Mouse (Mus musculus) hindbrain, embryonic 13.5 days (tissue): ENCODE data around the gene Specc1. TPM values are rescaled to one million over a fixed set of nuclear protein-coding genes. Genes with fewer than 3 reads are reported as not detected.

Source experiments
- ATAC-seq: fragments of 200-750 bp; cut with Nextera tagmentation; 2 replicates; pipeline ENCODE4 v1.8.0; 2017; ENCODE audit warnings: moderate TSS enrichment; ENCODE audit not compliant: low FRiP score
- H3K27ac ChIP-seq: fragments of 300-500 bp; sonication (generic); 2 replicates; pipeline ENCODE4 v1.5.1; 2015; ENCODE audit warnings: inconsistent platforms, mild to moderate bottlenecking, moderate library complexity
- H3K27me3 ChIP-seq: fragments of 300-500 bp; sonication (generic); 2 replicates; pipeline ENCODE4 v1.6.1; 2015; ENCODE audit warnings: mild to moderate bottlenecking, inconsistent platforms
- H3K36me3 ChIP-seq: fragments of 300-500 bp; sonication (generic); 2 replicates; pipeline ENCODE4 v1.6.1; 2015; ENCODE audit warnings: mild to moderate bottlenecking, inconsistent platforms
- H3K4me1 ChIP-seq: fragments of 300-500 bp; sonication (generic); replicated peaks from 2 replicates; pipeline ENCODE4 v1.6.1; 2015; ENCODE audit warnings: inconsistent platforms
- H3K4me2 ChIP-seq: fragments of 300-500 bp; sonication (generic); 2 replicates; pipeline ENCODE4 v1.6.1; 2015; ENCODE audit warnings: inconsistent platforms, mild to moderate bottlenecking, moderate library complexity
- H3K4me3 ChIP-seq: fragments of 300-500 bp; sonication (generic); 2 replicates; pipeline ENCODE4 v1.5.1; 2015; ENCODE audit warnings: mild to moderate bottlenecking, inconsistent platforms
- H3K9ac ChIP-seq: fragments of 300-500 bp; sonication (generic); 2 replicates; pipeline ENCODE4 v1.6.1; 2015; ENCODE audit warnings: mild to moderate bottlenecking, inconsistent platforms
- H3K9me3 ChIP-seq: fragments of 300-500 bp; sonication (generic); 2 replicates; pipeline ENCODE4 v1.6.1; 2016; ENCODE audit warnings: inconsistent platforms
- WGBS: fragments of 180-500 bp; shearing (Covaris S2); methylation state at CpG from one replicate; pipeline ENCODE4 v1.1.7; 2015; 5-methylcytosine and 5-hydroxymethylcytosine counted together
- polyA plus RNA-seq: library from polyadenylated mRNA; unstranded; fragments of >200 nt; fragmentation: Nextera tagmentation; extraction: Ambion mirVana; gene quantifications from 2 replicates; pipeline ENCODE4 v1.2.1, GENCODE M21; 2015

The Specc1 gene
- polyA plus RNA-seq, 1 experiment from 2014 or later: 14.9 TPM

DNA sequence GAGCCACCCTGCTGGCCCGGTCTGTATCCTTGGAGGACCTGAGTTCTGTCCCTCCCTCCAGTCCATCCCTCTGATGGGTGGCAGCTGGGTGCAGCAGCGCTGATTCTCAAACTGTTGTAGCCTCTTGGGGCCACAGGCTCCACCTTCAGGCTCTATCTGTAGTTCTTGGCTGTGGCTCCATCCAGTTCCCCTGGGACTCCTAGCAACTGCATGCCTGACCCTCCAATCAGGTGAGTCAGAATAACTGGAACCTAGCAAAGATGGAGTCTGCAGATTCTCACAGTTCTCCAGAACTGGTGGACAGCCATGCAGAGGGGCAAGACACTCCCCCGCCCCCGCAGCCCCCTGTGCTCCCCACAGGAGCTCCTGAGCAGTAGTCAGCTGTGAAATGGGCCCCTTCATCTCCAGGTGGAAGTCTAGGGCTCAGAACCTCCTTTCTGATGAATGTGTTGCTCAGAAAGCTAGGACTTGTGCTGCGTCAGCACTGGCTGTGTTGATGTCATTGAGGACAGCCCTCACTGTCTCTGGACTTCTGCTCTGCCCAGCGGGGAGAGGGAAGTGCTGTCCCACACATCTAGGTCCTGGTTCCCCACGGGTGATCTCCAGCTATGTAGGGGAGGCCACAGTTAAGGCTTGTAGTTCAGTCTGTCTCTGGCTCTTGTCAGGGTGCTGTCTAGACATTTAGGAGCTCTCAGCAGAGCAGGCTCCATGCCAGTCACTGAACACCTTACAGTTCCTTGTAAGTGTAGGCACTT, 264.4 kb downstream of the Specc1 start:
- Histone ChIP-seq H3K27me3 (no peaks in the 10 kb centered on the region), H3K36me3 (peaks cover 15% of the 10 kb centered on the region; the same call in 1 of the 2 replicates), H3K4me2 (no peak overlapping the region), H3K27ac (no peak overlapping the region), H3K4me3 (no peak overlapping the region), H3K4me1 (no peaks in the 10 kb centered on the region), H3K9me3 (no peaks in the 10 kb centered on the region), H3K9ac (no peak overlapping the region)
- 84% methylated on average over 7 of the region's 7 CpGs for WGBS
- no peak for ATAC-seq

GRCm38 (mm10) chr11:62223416-62223815, 266.9 kb downstream of the Specc1 start:
- H3K27me3 ChIP-seq: no peaks in the 10 kb centered on the region
- H3K9ac ChIP-seq: no peak overlapping the region
- H3K27ac ChIP-seq: no peak overlapping the region
- H3K4me2 ChIP-seq: no peak overlapping the region
- H3K9me3 ChIP-seq: no peaks in the 10 kb centered on the region
- no peak for ATAC-seq
- 91% methylated on average over 5 of the region's 5 CpGs for WGBS
- H3K36me3 ChIP-seq: peaks cover 15% of the 10 kb centered on the region; the same call in 1 of the 2 replicates
- H3K4me1 ChIP-seq: no peaks in the 10 kb centered on the region
- no peak overlapping the region for H3K4me3 ChIP-seq

DNA sequence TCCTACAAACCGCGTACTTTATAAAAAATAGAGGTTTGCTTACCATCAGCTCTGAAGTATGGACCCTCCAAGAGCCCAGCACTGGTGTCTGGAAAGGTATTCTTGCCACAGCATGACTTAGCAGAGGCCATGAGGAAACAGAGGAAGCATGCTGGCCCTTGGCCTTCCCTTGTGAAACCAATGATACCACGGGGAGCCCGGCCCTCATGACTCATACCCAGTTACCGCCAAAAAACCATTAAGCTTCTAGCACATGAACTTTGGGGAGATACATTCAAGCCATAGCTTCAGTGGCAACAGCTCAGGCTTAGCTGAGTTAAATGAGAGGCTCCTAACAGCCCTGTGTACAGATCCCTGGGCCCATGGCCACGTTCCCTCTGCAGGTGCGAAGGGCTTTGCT, 267.4 kb downstream of the Specc1 start:
- Histone ChIP-seq H3K27ac (no peak overlapping the region), H3K4me3 (no peak overlapping the region), H3K9ac (no peak overlapping the region), H3K9me3 (no peaks in the 10 kb centered on the region), H3K4me1 (no peaks in the 10 kb centered on the region), H3K4me2 (no peak overlapping the region), H3K36me3 (peaks cover 15% of the 10 kb centered on the region; the same call in 1 of the 2 replicates), H3K27me3 (no peaks in the 10 kb centered on the region)
- ATAC-seq: no peak
- 98% methylated on average over 7 of the region's 7 CpGs for WGBS

- no peak for ATAC-seq
- WGBS: 69% methylated on average over 4 of the region's 4 CpGs
- Histone ChIP-seq H3K9me3 (no peaks in the 10 kb centered on the region), H3K9ac (no peak overlapping the region), H3K27ac (no peak overlapping the region), H3K4me3 (no peak overlapping the region), H3K36me3 (peaks cover 9% of the 10 kb centered on the region; the same call in 1 of the 2 replicates), H3K27me3 (no peaks in the 10 kb centered on the region), H3K4me2 (no peak overlapping the region), H3K4me1 (no peaks in the 10 kb centered on the region)
These were observed 268.2 kb downstream of the Specc1 start for GRCm38 (mm10) chr11:62224797-62225196.

DNA sequence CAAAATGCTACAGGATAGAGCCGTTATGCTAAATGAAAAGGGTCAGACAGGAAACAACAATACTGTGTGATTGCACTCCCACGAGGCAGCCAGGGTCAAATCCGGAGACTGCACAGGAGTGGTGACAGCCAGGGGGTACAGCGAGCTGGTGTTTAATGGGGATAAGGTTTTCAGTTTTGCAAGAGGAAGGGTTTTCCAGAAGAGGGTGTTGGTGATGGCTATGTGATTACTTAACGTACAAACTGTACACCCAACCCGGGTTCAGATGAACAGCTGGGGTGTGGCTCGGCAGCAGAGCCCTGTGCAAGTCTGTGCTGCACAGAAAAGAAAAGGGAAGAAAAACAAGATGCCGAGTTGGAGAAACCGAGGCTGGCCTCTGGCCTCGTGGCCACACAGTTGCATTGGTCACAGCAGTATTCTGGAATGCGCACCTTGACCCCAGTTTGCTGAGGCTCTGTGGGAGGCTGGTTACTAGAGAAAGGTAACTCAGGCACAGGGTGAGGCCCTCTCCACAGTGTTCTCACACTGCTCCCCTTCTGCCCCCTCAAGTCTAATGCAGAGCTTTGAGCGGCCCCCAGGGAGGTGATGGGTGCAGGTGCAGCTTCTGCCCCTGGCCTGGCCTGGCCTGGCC, 284.2 kb downstream of the Specc1 start:
- H3K4me2 ChIP-seq: no peak overlapping the region
- no peaks in the 10 kb centered on the region for H3K4me1 ChIP-seq
- 77% methylated on average over 12 of the region's 12 CpGs for WGBS
- H3K9me3 ChIP-seq: no peaks in the 10 kb centered on the region
- H3K27ac ChIP-seq: no peak overlapping the region
- no peaks in the 10 kb centered on the region for H3K36me3 ChIP-seq
- no peaks in the 10 kb centered on the region for H3K27me3 ChIP-seq
- H3K9ac ChIP-seq: no peak overlapping the region
- H3K4me3 ChIP-seq: no peak overlapping the region
- no peak for ATAC-seq

DNA sequence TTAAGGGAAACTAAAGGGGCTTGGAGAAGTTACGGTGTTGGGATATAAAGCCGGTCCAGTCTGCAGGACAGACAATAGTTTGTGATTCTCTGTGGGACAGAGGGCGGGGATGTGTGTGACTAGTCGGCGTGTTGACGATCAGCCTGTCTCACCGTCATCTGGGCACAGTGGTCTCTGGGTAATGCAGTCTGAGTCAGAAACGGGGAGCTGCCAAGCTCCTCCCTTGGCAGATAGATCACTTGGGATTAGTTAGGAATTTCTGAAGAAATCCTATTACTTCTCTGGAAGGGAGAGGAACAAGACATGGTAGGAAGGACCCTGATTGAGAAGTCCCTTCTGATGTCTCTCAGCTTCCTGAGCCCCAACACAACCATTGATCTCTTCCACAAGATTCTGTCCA, 287.3 kb downstream of the Specc1 start:
- no peaks in the 10 kb centered on the region for H3K9me3 ChIP-seq
- H3K4me2 ChIP-seq: no peak overlapping the region
- H3K27ac ChIP-seq: no peak overlapping the region
- H3K36me3 ChIP-seq: no peaks in the 10 kb centered on the region
- H3K4me1 ChIP-seq: peaks cover 6% of the 10 kb centered on the region
- no peak overlapping the region for H3K9ac ChIP-seq
- 90% methylated on average over 8 of the region's 8 CpGs for WGBS
- H3K27me3 ChIP-seq: peaks cover 10% of the 10 kb centered on the region
- no peak for ATAC-seq
- no peak overlapping the region for H3K4me3 ChIP-seq

DNA sequence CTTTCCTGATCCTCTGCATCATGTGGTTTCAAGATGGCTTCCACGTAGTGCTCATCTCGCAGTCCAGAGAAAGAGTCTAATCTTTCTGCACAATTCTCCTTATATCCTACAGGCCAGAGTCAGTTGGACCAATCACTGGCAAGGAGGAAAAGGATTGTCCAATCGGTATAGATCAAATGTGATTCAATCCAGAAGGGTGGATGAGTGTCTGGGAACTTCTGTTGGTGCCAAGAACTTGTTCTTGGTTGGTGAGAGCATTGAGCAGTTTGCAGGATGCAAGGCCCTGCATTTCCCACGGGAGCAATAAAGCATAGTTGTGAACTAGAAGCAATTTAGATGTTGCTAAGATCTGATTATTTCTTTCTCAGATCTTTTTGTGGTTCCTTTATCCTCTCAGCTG, 287.9 kb downstream of the Specc1 start:
- Histone ChIP-seq H3K27me3 (peaks cover 14% of the 10 kb centered on the region), H3K9me3 (no peaks in the 10 kb centered on the region)
- 90% methylated on average over 4 of the region's 4 CpGs for WGBS

DNA sequence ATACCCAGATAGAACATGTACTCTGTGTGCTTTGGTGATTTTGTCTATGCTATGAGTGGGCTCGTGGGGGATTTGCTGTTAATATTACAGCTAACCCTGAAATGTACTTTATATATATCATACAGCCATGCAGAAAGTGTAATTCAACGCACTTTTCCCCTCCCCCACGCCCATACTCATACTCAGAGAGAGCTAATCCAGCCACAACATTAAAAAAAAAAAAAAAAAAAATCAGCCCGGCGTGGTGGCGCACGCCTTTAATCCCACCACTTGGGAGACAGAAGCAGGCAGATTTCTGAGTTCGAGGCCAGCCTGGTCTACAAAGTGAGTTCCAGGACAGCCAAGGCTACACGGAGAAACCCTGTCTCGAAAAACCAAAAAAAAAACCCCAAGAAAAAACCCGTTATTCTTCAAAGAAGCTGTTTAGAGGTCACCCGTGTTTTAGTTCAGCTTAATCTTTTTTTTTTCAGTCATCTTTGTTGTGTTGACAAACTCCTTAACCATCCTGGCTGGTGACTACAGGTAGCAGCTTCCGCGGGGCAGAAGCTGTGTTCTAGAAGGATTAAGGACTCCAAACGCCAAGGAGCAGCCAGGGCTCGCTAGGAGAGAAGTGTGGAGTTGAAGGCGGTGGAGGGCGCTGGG, 291.3 kb downstream of the Specc1 start:
- H3K9me3 ChIP-seq: no peaks in the 10 kb centered on the region
- ATAC-seq: no peak
- peak overlapping the region; percentile 71 for H3K9ac ChIP-seq
- peak overlapping the region; percentile 68 for H3K4me3 ChIP-seq
- no peak overlapping the region for H3K27ac ChIP-seq
- 44% methylated on average over 18 of the region's 18 CpGs for WGBS
- peaks cover 16% of the 10 kb centered on the region for H3K4me1 ChIP-seq
- peak overlapping the region; percentile 99 for H3K4me2 ChIP-seq
- H3K27me3 ChIP-seq: peaks cover 39% of the 10 kb centered on the region
- no peaks in the 10 kb centered on the region for H3K36me3 ChIP-seq

More for the DNA sequence above, 287.9 kb downstream of the Specc1 start:
- Histone ChIP-seq H3K4me1 (peaks cover 11% of the 10 kb centered on the region), H3K4me2 (no peak overlapping the region), H3K36me3 (no peaks in the 10 kb centered on the region), H3K9ac (no peak overlapping the region), H3K27ac (no peak overlapping the region), H3K4me3 (no peak overlapping the region)
- no peak for ATAC-seq

GRCm38 (mm10) chr11:62248401-62249244, 292.1 kb downstream of the Specc1 start, which contains the start of gene Adora2b:
Gene Adora2b, plus strand, starts transcription at chr11:62248984.
- Histone ChIP-seq H3K4me1 (peaks cover 16% of the 10 kb centered on the region), H3K4me2 (peak within 1 kb of the TSS; percentile 99), H3K27ac (no peak within 1 kb of the TSS), H3K9ac (peak within 1 kb of the TSS; percentile 71), H3K4me3 (peak within 1 kb of the TSS; percentile 68), H3K27me3 (peaks cover 40% of the 10 kb centered on the region), H3K9me3 (no peaks in the 10 kb centered on the region), H3K36me3 (no peaks in the 10 kb centered on the region)
- peak; percentile 92 for ATAC-seq
- under 1% methylated on average over 63 of the region's 69 CpGs for WGBS

DNA sequence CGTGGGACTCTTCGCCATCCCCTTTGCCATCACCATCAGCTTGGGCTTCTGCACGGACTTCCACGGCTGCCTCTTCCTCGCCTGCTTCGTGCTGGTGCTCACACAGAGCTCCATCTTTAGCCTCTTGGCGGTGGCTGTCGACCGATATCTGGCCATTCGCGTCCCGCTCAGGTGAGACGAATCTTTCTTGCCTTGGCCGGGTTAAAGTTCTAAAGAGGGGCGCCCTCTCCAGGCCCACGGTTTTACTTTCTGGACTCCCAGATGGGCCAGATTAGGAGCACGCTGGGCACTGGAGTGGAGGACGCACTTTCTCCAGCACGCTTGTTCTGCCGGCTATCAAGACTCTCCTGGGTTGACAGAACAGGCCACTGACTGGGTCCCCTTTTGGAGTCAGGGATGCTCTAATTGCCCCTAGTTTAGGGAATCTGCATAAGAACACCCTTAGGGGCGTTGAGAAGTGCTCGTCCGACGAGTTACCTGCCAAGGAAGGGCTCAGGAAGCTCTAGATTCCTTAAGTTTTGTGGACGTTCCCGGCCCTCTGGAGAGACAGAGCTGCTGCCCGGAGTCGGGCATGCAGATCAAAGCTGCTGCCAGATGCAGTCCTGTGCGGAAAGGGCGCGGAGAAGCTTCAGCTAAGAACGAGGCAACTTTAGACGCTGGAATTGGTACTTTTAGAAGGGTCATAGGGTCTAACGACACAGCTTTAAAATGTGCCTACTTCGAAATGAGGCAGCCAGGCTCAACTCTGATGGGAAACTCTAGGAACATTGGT, 292.9 kb downstream of the Specc1 start:
- H3K4me1 ChIP-seq: peaks cover 16% of the 10 kb centered on the region
- WGBS: 3% methylated on average over 35 of the region's 35 CpGs

GRCm38 (mm10) chr11:62251047-62251446, 294.5 kb downstream of the Specc1 start:
- peaks cover 16% of the 10 kb centered on the region for H3K4me1 ChIP-seq
- no peak overlapping the region for H3K27ac ChIP-seq
- WGBS: 81% methylated on average over 11 of the region's 11 CpGs
- H3K9ac ChIP-seq: no peak overlapping the region
- H3K9me3 ChIP-seq: no peaks in the 10 kb centered on the region
- ATAC-seq: no peak
- H3K4me3 ChIP-seq: no peak overlapping the region
- peak overlapping the region; percentile 99; the same call in 1 of the 2 replicates for H3K4me2 ChIP-seq
- H3K27me3 ChIP-seq: peaks cover 40% of the 10 kb centered on the region
- H3K36me3 ChIP-seq: no peaks in the 10 kb centered on the region

More for the DNA sequence above, 292.9 kb downstream of the Specc1 start:
- Histone ChIP-seq H3K9me3 (no peaks in the 10 kb centered on the region), H3K9ac (peak overlapping the region; percentile 71), H3K4me2 (peak overlapping the region; percentile 99), H3K27ac (no peak overlapping the region), H3K27me3 (peaks cover 40% of the 10 kb centered on the region), H3K36me3 (no peaks in the 10 kb centered on the region), H3K4me3 (peak overlapping the region; percentile 68)
- ATAC-seq: no peak
